Mouse (Mus musculus) embryonic facial prominence, embryonic 14.5 days (tissue): ENCODE data around the gene Guca2b. TPM values are rescaled to one million over a fixed set of nuclear protein-coding genes. Genes with fewer than 3 reads are reported as not detected.
"Not testable (repeated sequence)": the region's sequence is repeated elsewhere in the genome, so short reads cannot be mapped to it uniquely, and the experiment has no call there.

Source experiments
- ATAC-seq: fragments of 200-750 bp; cut with Nextera tagmentation; 2 replicates; pipeline ENCODE4 v1.8.0; 2017; ENCODE audit warnings: low read depth, moderate number of reproducible peaks, moderate TSS enrichment
- DNase-seq: peaks from one replicate; pipeline ENCODE4 v3.0.0-alpha.2; 2015; ENCODE audit warnings: low spot score
- H3K27ac ChIP-seq: fragments of 300-500 bp; sonication (generic); replicated peaks from 2 replicates; pipeline ENCODE4 v1.5.1; 2014; ENCODE audit warnings: low read depth, mild to moderate bottlenecking, low read length, moderate library complexity
- H3K27me3 ChIP-seq: fragments of 300-500 bp; sonication (generic); replicated peaks from 2 replicates; pipeline ENCODE4 v1.6.1; 2014; ENCODE audit warnings: low read length; ENCODE audit not compliant: control insufficient read depth, insufficient read depth
- H3K36me3 ChIP-seq: fragments of 300-500 bp; sonication (generic); 2 replicates; pipeline ENCODE4 v1.6.1; 2014; ENCODE audit warnings: low read length, mixed read lengths; ENCODE audit not compliant: control insufficient read depth, insufficient read depth
- H3K4me1 ChIP-seq: fragments of 300-500 bp; sonication (generic); 2 replicates; pipeline ENCODE4 v1.6.1; 2014; ENCODE audit warnings: antibody characterized with exemption, low read length; ENCODE audit not compliant: control insufficient read depth, insufficient read depth
- H3K4me2 ChIP-seq: fragments of 300-500 bp; sonication (generic); 2 replicates; pipeline ENCODE4 v1.6.1; 2014; ENCODE audit warnings: low read depth, mild to moderate bottlenecking, low read length, moderate library complexity, mixed read lengths
- H3K4me3 ChIP-seq: fragments of 300-500 bp; sonication (generic); 2 replicates; pipeline ENCODE4 v1.5.1; 2014; ENCODE audit warnings: low read depth, mild to moderate bottlenecking, low read length
- H3K9ac ChIP-seq: fragments of 300-500 bp; sonication (generic); 2 replicates; pipeline ENCODE4 v1.6.1; 2014; ENCODE audit warnings: low read depth, mild to moderate bottlenecking, low read length, moderate library complexity, mixed read lengths
- H3K9me3 ChIP-seq: fragments of 300-500 bp; sonication (generic); 2 replicates; pipeline ENCODE4 v1.6.1; 2016; ENCODE audit warnings: low read length; ENCODE audit not compliant: control insufficient read depth
- WGBS: fragments of 180-500 bp; shearing (Covaris S2); extraction: QIAGEN DNeasy Blood & Tissue Kit; methylation state at CpG from one replicate; pipeline ENCODE4 v1.1.7; 2014; 5-methylcytosine and 5-hydroxymethylcytosine counted together
- polyA plus RNA-seq: library from polyadenylated mRNA; unstranded; fragments of >200 nt; fragmentation: Nextera tagmentation; extraction: Ambion mirVana; gene quantifications from 2 replicates; pipeline ENCODE4 v1.2.1, GENCODE M21; 2014

Gene Guca2b
- polyA plus RNA-seq, 1 experiment from 2014 or later: not detected

GRCm38 (mm10) chr4:119628363-119628762, 30.4 kb downstream of the Guca2b start:
- not testable (repeated sequence) for H3K27ac ChIP-seq, H3K4me2 ChIP-seq, H3K9ac ChIP-seq, H3K27me3 ChIP-seq, ATAC-seq, DNase-seq, H3K4me1 ChIP-seq, H3K9me3 ChIP-seq, H3K4me3 ChIP-seq
- H3K36me3 ChIP-seq: peaks cover 56% of the 10 kb centered on the region
- WGBS: 86% methylated on average over 4 of the region's 4 CpGs

GRCm38 (mm10) chr4:119627317-119627716, 31.4 kb downstream of the Guca2b start:
- DNase-seq (no peak), ATAC-seq (no peak)
- WGBS: 79% methylated on average over 4 of the region's 4 CpGs
- Histone ChIP-seq H3K36me3 (peaks cover 66% of the 10 kb centered on the region), H3K27me3 (no peaks in the 10 kb centered on the region), H3K27ac (no peak overlapping the region), H3K4me3 (no peak overlapping the region), H3K9me3 (no peaks in the 10 kb centered on the region), H3K4me2 (no peak overlapping the region), H3K4me1 (no peaks in the 10 kb centered on the region), H3K9ac (no peak overlapping the region)

- Histone ChIP-seq H3K27me3 (no peaks in the 10 kb centered on the region), H3K4me2 (no peak overlapping the region), H3K9me3 (no peaks in the 10 kb centered on the region), H3K27ac (no peak overlapping the region), H3K9ac (no peak overlapping the region), H3K36me3 (peaks cover 69% of the 10 kb centered on the region), H3K4me3 (no peak overlapping the region), H3K4me1 (no peaks in the 10 kb centered on the region)
- DNase-seq: no peak
- ATAC-seq: no peak
- 79% methylated on average over 3 of the region's 3 CpGs for WGBS
These were observed 31.9 kb downstream of the Guca2b start for GRCm38 (mm10) chr4:119626876-119627275.

- 76% methylated on average over 7 of the region's 7 CpGs for WGBS
- H3K36me3 ChIP-seq: peaks cover 76% of the 10 kb centered on the region
- ATAC-seq: no peak
These were observed 32.6 kb downstream of the Guca2b start for GRCm38 (mm10) chr4:119626081-119626645.

GRCm38 (mm10) chr4:119614724-119615123, 44.0 kb downstream of the Guca2b start:
- Histone ChIP-seq H3K9ac (no peak overlapping the region), H3K4me2 (no peak overlapping the region), H3K9me3 (no peaks in the 10 kb centered on the region), H3K4me1 (no peaks in the 10 kb centered on the region), H3K27me3 (no peaks in the 10 kb centered on the region), H3K36me3 (peaks cover 22% of the 10 kb centered on the region), H3K27ac (no peak overlapping the region), H3K4me3 (no peak overlapping the region)
- WGBS: 75% methylated on average over 4 of the region's 4 CpGs
- DNase-seq (no peak), ATAC-seq (no peak)

More at GRCm38 (mm10) chr4:119626081-119626645, 32.6 kb downstream of the Guca2b start:
- no peaks in the 10 kb centered on the region for H3K27me3 ChIP-seq
- H3K4me1 ChIP-seq: no peaks in the 10 kb centered on the region
- no peak overlapping the region for H3K4me3 ChIP-seq
- H3K4me2 ChIP-seq: no peak overlapping the region
- no peak for DNase-seq
- H3K9ac ChIP-seq: no peak overlapping the region
- no peak overlapping the region for H3K27ac ChIP-seq
- H3K9me3 ChIP-seq: no peaks in the 10 kb centered on the region

- Histone ChIP-seq H3K9ac (no peak overlapping the region), H3K9me3 (no peaks in the 10 kb centered on the region), H3K27me3 (no peaks in the 10 kb centered on the region), H3K4me3 (no peak overlapping the region), H3K4me1 (no peaks in the 10 kb centered on the region), H3K36me3 (peaks cover 16% of the 10 kb centered on the region; the same call in 1 of the 2 replicates), H3K27ac (no peak overlapping the region), H3K4me2 (no peak overlapping the region)
- ATAC-seq (no peak), DNase-seq (no peak)
- WGBS: 70% methylated on average over 1 of the region's 1 CpGs
These were observed 44.7 kb downstream of the Guca2b start for GRCm38 (mm10) chr4:119614078-119614477.

- Histone ChIP-seq H3K9ac (no peak overlapping the region), H3K36me3 (peaks cover 29% of the 10 kb centered on the region), H3K4me1 (no peaks in the 10 kb centered on the region), H3K9me3 (no peaks in the 10 kb centered on the region), H3K4me2 (no peak overlapping the region), H3K27ac (no peak overlapping the region), H3K4me3 (no peak overlapping the region), H3K27me3 (no peaks in the 10 kb centered on the region)
- DNase-seq (no peak), ATAC-seq (no peak)
- WGBS: 89% methylated on average over 1 of the region's 1 CpGs
These were observed 49.3 kb downstream of the Guca2b start for GRCm38 (mm10) chr4:119609488-119609887.

Other genes with a start within 250 kb of the Guca2b start
- gene Ccdc30, start 243.4 kb downstream of the Guca2b start, polyA plus RNA-seq: 5.5 and 5.7 TPM in 2 replicates
- 22.1 and 30.3 TPM in 2 replicates for gene Ppcs, start 236.5 kb downstream of the Guca2b start, polyA plus RNA-seq
- gene Zmynd12, start 236.1 kb downstream of the Guca2b start, polyA plus RNA-seq: 0.90 TPM in 1 of 2 replicates, not detected in the other
- 1.5 and 1.7 TPM in 2 replicates for gene Rimkla, start 166.3 kb downstream of the Guca2b start, polyA plus RNA-seq
- gene Foxj3, start 122.0 kb downstream of the Guca2b start, polyA plus RNA-seq: 25.1 and 27.8 TPM in 2 replicates
- gene Frg2f1, start 119.4 kb downstream of the Guca2b start, polyA plus RNA-seq: 4.7 and 5.7 TPM in 2 replicates
- gene Guca2a, start 21.2 kb downstream of the Guca2b start, polyA plus RNA-seq: not detected in 2 replicates
- gene Hivep3, start 74.8 kb upstream of the Guca2b start, polyA plus RNA-seq: 7.1 and 8.2 TPM in 2 replicates